Mouse (Mus musculus): ENCODE data around the gene Cib3.

- no peak for TF ChIP-seq CTCF (IDR thresholded peaks at IDR 0.05 in 2 of 3, conservative IDR thresholded peaks at IDR 0.05 in 1 of 3; ENCODE audit: control insufficient read depth in 1 of 3, insufficient read depth in 1 of 3, low read depth in 2 of 3, low read length in 3 of 3, poor library complexity in 1 of 3, severe bottlenecking in 1 of 3)
- TF ChIP-seq HCFC1 (IDR thresholded peaks at IDR 0.05; ENCODE audit: low read depth, low read length) = no peak
- TF ChIP-seq ELF1 (IDR thresholded peaks at IDR 0.05; ENCODE audit: low read depth, low read length) = no peak
- TF ChIP-seq ZC3H11A (IDR thresholded peaks at IDR 0.05; ENCODE audit: low read depth, low read length) = no peak
- no peak for TF ChIP-seq EP300 (IDR thresholded peaks at IDR 0.05; ENCODE audit: low read depth in 1 of 2, low read length in 2 of 2)
- no peak for TF ChIP-seq POLR2A (IDR thresholded peaks at IDR 0.05; ENCODE audit: control insufficient read depth in 1 of 2, insufficient read depth in 1 of 2, low read depth in 1 of 2, low read length in 2 of 2, poor library complexity in 1 of 2)
- no peak for TF ChIP-seq POLR2AphosphoS5 (IDR thresholded peaks at IDR 0.05; ENCODE audit: borderline replicate concordance, low read depth, low read length)
- no peak for TF ChIP-seq USF1 (IDR thresholded peaks at IDR 0.05; ENCODE audit: low read depth, low read length)
Observed at GRCm38 (mm10) chr8:72244610-72245009, 32.0 kb upstream of the Cib3 start.
